Mouse (Mus musculus) bone marrow macrophage, adult 2 months (primary cell): ENCODE measurements at regions not wholly inside any gene's neighbourhood (a gene's known extent, or its start where the extent isn't known, plus 50 kb on each side); places are given as distances from the start of the nearest gene placed in this dataset.

Experiments
- H3K27ac ChIP-seq: 2 replicates; pipeline ENCODE4 v1.5.1; 2012; ENCODE audit warnings: low read depth, low read length; ENCODE audit not compliant: insufficient read depth
- H3K4me1 ChIP-seq: 2 replicates; pipeline ENCODE4 v1.6.1; 2012; ENCODE audit warnings: low read length; ENCODE audit not compliant: control insufficient read depth, insufficient read depth
- H3K4me3 ChIP-seq: 2 replicates; pipeline ENCODE4 v1.5.1; 2012; ENCODE audit warnings: mild to moderate bottlenecking, low read length, moderate library complexity; ENCODE audit not compliant: insufficient read depth
- CTCF ChIP-seq: IDR thresholded peaks from 2 replicates; pipeline ENCODE4 v1.5.1; 2012; ENCODE audit warnings: low read depth, mild to moderate bottlenecking, low read length, moderate library complexity
- POLR2A ChIP-seq: IDR thresholded peaks from 2 replicates; pipeline ENCODE4 v1.6.1; 2012; ENCODE audit warnings: mild to moderate bottlenecking, low read depth, low read length, borderline replicate concordance

GRCm38 (mm10) chr8:117968306-117968705 is 166.6 kb upstream of the Mphosph6 start:
- no peaks in the 10 kb centered on the region for H3K4me1 ChIP-seq
- no peak overlapping the region for H3K27ac ChIP-seq
- no peak for TF ChIP-seq CTCF
- no peak for TF ChIP-seq POLR2A
- no peak overlapping the region for H3K4me3 ChIP-seq

DNA sequence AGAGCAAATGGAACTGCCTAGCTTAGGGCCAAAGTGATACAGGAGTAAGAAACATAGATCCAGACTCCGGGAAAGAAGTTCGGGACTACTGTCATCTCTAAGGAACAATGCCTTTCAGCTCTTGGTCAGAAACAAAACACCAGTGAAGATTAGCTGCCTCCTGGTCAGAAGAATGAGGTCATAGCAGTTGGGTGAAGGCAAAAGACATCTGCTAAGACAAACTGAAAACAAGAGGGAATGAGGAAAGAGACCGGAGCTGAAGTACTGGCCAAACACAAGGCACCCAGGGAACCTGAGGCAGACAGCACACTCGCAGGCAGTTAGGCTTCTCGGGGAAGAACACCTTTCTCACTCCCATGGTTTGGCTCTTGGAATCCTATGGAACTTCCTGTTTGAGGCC is 164.8 kb upstream of the Mphosph6 start:
- no peaks in the 10 kb centered on the region for H3K4me1 ChIP-seq
- no peak for TF ChIP-seq CTCF
- no peak for TF ChIP-seq POLR2A
- no peak overlapping the region for H3K27ac ChIP-seq
- no peak overlapping the region for H3K4me3 ChIP-seq

- no peak overlapping the region for H3K27ac ChIP-seq
- no peak overlapping the region for H3K4me3 ChIP-seq
- TF ChIP-seq POLR2A, result no peak
- TF ChIP-seq CTCF, result no peak
- no peaks in the 10 kb centered on the region for H3K4me1 ChIP-seq
These were observed 161.7 kb upstream of the Mphosph6 start for GRCm38 (mm10) chr8:117963426-117963825.

GRCm38 (mm10) chr8:117962666-117963065 is 160.9 kb upstream of the Mphosph6 start:
- no peak for TF ChIP-seq POLR2A
- Histone ChIP-seq H3K27ac (no peak overlapping the region), H3K4me1 (no peaks in the 10 kb centered on the region), H3K4me3 (no peak overlapping the region)

DNA sequence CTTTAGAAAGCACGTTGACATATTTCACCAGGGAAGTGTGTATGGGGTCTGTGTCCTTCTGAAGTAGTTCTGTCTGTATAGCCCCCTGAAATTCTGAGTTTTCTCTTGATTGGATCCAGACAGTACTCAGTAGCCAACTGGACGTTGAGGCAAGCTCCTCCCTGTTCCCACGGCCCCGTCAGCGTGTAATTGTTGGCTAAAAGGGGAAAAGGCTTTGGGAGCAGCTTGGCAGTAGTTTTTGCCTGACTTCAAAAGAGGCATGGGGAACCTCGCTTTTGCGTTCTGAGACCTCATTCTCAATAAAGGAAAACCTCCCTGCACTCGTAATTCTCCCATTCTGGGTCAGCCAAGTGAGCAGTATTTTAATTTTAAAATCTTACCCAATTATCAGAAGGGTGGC is 157.8 kb upstream of the Mphosph6 start:
- TF ChIP-seq POLR2A, result no peak
- no peak for TF ChIP-seq CTCF

GRCm38 (mm10) chr8:117958914-117959313 is 157.2 kb upstream of the Mphosph6 start:
- no peak overlapping the region for H3K4me3 ChIP-seq
- H3K4me1 ChIP-seq, result no peaks in the 10 kb centered on the region
- no peak for TF ChIP-seq POLR2A
- no peak for TF ChIP-seq CTCF
- no peak overlapping the region for H3K27ac ChIP-seq

More for the DNA sequence above, 157.8 kb upstream of the Mphosph6 start:
- H3K4me1 ChIP-seq, result no peaks in the 10 kb centered on the region
- H3K27ac ChIP-seq, result no peak overlapping the region
- no peak overlapping the region for H3K4me3 ChIP-seq

- Histone ChIP-seq H3K4me3 (no peak overlapping the region), H3K27ac (no peak overlapping the region), H3K4me1 (no peaks in the 10 kb centered on the region)
- TF ChIP-seq CTCF (no peak), POLR2A (no peak)
These were observed 149.9 kb upstream of the Mphosph6 start for GRCm38 (mm10) chr8:117951656-117952055.

- Histone ChIP-seq H3K4me1 (no peaks in the 10 kb centered on the region), H3K4me3 (no peak overlapping the region), H3K27ac (no peak overlapping the region)
- TF ChIP-seq POLR2A, result no peak
- no peak for TF ChIP-seq CTCF
These were observed 144.8 kb upstream of the Mphosph6 start for GRCm38 (mm10) chr8:117946540-117946939.

GRCm38 (mm10) chr8:117934566-117935094 is 132.9 kb upstream of the Mphosph6 start:
- no peak overlapping the region for H3K4me3 ChIP-seq
- H3K4me1 ChIP-seq, result no peaks in the 10 kb centered on the region
- H3K27ac ChIP-seq, result no peak overlapping the region
- TF ChIP-seq POLR2A, result no peak
- no peak for TF ChIP-seq CTCF

DNA sequence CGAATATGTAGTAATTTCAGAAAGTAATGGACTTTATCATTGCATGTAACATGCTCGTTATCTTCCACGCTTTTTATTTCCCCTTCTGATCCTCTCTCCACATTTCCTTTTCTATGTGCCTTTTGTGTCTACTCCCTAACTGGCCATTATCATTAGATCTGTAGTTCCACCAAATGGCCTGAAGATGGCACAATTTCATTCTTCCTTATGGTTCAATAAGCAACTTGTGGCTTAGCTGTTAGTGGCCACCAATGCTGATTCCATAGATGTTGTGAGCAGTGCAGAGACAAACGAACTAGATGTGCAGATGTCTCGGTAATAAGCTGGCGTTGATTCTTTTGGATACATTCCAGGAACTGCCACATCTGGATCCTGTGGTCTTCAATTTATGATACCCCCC is 128.9 kb upstream of the Mphosph6 start:
- TF ChIP-seq CTCF, result no peak
- TF ChIP-seq POLR2A, result no peak
- no peak overlapping the region for H3K4me3 ChIP-seq
- H3K27ac ChIP-seq, result no peak overlapping the region
- no peaks in the 10 kb centered on the region for H3K4me1 ChIP-seq

DNA sequence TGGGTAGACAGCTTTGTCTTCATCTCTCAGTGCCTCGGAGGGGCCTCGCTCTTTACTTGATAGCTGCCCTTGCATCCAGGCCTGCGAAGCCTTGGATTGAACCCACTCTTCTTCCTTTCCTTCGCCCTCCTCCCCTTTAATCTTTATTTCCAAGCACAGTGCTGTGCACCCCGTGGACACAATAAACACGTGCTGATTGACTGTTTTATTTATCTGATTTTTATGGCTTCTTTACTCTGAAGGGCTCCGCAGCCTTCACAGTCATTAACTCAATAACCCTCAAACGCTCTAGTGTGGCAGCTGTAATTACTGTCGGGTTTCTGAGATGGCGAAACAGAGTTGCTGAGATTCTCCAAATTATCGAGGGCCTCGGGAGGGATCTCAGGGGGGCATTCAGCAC is 127.9 kb upstream of the Mphosph6 start:
- Histone ChIP-seq H3K27ac (no peak overlapping the region), H3K4me3 (no peak overlapping the region), H3K4me1 (no peaks in the 10 kb centered on the region)
- TF ChIP-seq CTCF, result no peak
- no peak for TF ChIP-seq POLR2A
